Mouse (Mus musculus) layer of hippocampus, adult 18-20 months (tissue): ENCODE measurements around the gene Stub1. TPM values are rescaled to one million over a fixed set of nuclear protein-coding genes. Genes with fewer than 3 reads are reported as not detected.
A peak's percentile ranks its signal among the peaks of the same experiment; 100 is the strongest.
"Not testable (repeated sequence)": the region's sequence is repeated elsewhere in the genome, so short reads cannot be mapped to it uniquely, and the experiment has no call there.

ENCODE experiments used
- DNase-seq, 2 experiments: peaks; one replicate each; pipeline ENCODE4 v3.0.0; 2022; ENCODE audit warnings: low spot score in 2 of 2
- long read RNA-seq: library from polyadenylated mRNA; stranded (forward); transcript quantifications from one replicate; pipeline ENCODE4 v2.0.0, GENCODE M21; 2021
- total RNA-seq, 2 experiments: library from RNA; stranded (reverse); gene quantifications; 2 replicates each; pipeline ENCODE4 v1.2.3; 2021

Stub1 gene
- 100 to 1,000 TPM; 158 to 165 TPM for total RNA-seq
- long read RNA-seq, transcript Stub1-206 (6 exons, 1,408 nt) = minor isoform, 11 of 255 reads
- long read RNA-seq, transcript Stub1-205 (6 exons, 1,701 nt) = minor isoform, 7 of 255 reads
- long read RNA-seq, transcript Stub1-201 (7 exons, 1,803 nt) = major isoform, 160 of 255 reads
- long read RNA-seq, partial matches to known transcripts = 19 of 255 reads
- long read RNA-seq, other reads (novel, unspliced or antisense) = 53 of 255 reads

- DNase-seq = peak; percentile 79 to 87
Measured at GRCm38 (mm10) chr17:25833291-25833663, at the start of gene Stub1. Gene Stub1, minus strand, starts transcription at chr17:25833404.

DNA sequence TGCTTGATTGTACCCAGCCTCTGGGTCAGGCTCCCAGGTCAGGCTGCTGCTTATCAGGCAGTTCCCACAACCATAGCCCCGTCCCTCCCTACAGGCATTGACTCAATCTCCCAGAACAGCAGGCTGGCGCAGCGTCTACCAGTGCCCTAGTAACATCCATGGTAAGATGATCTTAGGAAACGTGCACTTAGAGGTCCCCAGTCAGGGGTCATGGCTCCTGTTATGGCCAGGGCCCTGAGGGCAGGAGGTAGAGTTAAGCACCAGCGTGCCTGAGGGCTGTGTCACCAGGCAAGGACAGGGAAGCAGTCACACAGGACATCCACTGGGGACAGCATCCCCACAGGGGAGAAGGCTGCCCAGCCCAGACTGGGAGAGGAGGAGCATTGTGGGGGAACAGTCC lies 49.1 kb upstream of the Stub1 start:
- no peak for DNase-seq

DNA sequence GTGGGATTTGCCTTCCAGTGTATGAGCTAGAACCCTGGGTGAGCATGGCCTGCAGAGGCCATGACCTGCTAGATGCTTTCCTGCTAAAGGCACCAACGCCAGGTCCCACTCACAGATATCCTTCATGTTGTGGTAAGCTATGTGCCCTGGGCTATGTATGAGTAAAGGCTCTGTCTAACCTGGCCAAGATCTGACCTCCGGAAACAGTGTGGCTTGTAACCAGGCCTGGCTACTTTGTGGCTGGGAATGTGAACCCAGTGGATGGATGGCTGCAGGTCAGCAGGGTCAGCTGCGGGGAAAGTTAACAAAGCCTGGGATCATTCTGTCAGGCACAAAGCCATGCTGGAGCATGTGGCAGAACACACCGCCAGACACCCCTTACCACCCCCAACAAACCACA lies 48.5 kb upstream of the Stub1 start:
- no peak for DNase-seq

- DNase-seq = no peak
Measured at GRCm38 (mm10) chr17:25880913-25881641, 47.9 kb upstream of the Stub1 start.

- no peak for DNase-seq
Measured at GRCm38 (mm10) chr17:25880196-25880910, 47.1 kb upstream of the Stub1 start, which contains the start of gene Wfikkn1. Gene Wfikkn1, minus strand, starts transcription at chr17:25880858.

DNA sequence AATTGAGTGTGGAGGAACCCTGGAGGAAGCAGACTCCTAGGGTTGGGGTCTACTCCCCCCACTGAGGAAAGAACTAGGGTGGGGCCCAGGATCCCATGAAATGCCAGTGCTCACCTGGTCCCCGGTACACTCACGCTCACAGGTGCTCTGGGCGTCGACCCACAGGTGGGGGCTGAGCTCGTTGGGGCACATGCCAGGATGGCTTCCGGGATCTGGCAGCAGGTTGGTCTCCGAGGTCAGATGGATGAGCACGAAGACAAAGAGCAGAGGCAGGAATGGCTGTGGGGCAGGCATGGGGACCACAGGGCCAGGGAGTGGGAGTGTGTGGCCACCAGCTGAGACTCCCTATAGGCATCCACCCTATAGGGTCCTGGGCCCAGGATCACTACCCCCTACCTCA lies 46.5 kb upstream of the Stub1 start:
- DNase-seq = no peak

GRCm38 (mm10) chr17:25879261-25879660 lies 46.1 kb upstream of the Stub1 start:
- peak in 1 of 2 experiments; percentile 69 for DNase-seq

- no peak for DNase-seq
Measured at GRCm38 (mm10) chr17:25878611-25879180, 45.5 kb upstream of the Stub1 start.

- DNase-seq = no peak
Measured at GRCm38 (mm10) chr17:25877741-25878610, 44.8 kb upstream of the Stub1 start.

- no peak for DNase-seq
Measured at GRCm38 (mm10) chr17:25877025-25877424, 43.8 kb upstream of the Stub1 start.

- no peak for DNase-seq
Measured at GRCm38 (mm10) chr17:25876347-25876915, 43.2 kb upstream of the Stub1 start.

- DNase-seq = peak; percentile 88 to 93
Measured at GRCm38 (mm10) chr17:25875171-25876136, 42.2 kb upstream of the Stub1 start.

GRCm38 (mm10) chr17:25874721-25875170 lies 41.5 kb upstream of the Stub1 start, which contains the start of gene Mettl26:
Gene Mettl26, plus strand, starts transcription at chr17:25875074.
- DNase-seq = peak; percentile 95 to 99

DNA sequence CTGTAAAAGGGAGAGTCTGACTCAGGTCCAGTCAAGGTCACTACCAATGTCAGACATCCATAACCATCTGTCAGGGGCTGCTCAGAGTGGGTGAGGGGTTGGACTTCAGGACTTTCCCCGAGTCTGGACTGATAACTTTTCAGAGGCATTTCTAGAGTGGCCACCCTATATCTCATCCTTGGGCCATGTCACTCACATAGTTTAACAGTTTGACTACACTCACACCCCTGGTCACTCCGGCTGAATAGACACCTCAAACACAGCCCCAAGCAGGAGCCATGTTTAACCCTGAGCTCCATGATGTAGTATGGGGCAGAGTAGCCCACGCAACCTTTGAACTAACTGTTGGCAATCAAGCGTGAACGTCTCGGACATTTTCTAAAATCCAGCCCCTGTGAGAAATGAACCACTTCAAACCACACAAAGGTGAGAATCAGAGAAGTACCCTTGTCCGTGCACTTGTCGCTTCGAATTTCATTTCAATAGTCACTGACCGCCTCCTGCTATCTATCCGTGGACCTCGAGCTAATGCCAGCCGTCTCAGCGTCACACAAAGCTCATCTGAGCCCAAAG lies 41.0 kb upstream of the Stub1 start:
- DNase-seq = no peak

DNA sequence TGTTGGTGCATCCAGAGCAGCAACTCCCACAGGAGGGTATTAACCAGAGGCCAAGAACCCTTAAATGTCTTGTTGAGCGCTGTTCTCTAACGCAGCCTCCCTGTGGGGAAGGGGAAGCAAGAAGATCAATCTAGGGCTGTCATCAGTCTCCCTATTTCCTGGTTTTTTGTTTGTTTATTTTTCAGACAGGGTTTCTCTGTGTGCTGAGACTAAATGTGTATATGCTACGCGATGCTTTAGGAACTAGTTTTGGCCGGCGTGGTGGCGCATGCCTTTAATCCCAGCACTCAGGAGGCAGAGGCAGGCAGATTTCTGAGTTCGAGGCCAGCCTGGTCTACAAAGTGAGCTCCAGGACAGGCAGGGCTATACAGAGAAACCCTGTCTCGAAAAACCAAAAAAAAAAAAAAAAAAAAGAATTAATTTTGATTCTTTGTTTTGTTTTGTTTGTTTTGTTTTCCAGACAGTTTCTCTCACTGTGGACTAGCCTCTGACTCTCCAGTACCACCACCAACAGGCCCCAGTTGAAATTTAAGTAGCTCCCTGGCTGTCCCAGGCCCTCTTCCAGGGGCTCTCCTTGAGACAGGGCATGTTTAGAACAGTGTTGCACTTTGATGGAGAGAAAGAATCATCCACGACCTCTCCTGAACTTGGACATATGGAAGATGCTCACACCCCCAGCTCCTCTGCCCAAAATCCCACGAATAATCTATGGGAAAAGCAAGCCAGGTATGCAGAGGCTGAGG lies 40.4 kb upstream of the Stub1 start:
- no peak for DNase-seq

- no peak for DNase-seq
Measured at GRCm38 (mm10) chr17:25872676-25873075, 39.5 kb upstream of the Stub1 start.

GRCm38 (mm10) chr17:25871566-25871965 lies 38.4 kb upstream of the Stub1 start:
- not testable (repeated sequence) for DNase-seq

DNA sequence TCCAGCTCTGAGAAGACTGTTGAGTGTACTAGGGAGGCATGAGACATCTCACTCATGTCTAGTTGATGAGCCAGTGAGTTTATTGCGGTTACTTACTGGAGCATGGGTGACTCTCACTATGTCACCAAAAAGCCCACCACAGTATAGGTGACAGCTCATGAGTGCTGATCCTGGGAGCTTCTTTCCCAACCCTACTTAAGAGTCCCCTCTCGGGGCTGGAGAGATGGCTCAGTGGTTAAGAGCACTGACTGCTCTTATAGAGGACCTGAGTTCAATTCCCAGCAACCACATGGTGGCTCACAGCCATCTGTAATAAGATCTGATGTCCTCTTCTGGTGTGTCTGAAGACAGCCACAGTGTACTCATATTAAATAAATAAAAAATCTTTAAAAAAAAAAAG lies 36.8 kb upstream of the Stub1 start:
- no peak for DNase-seq
